Mouse (Mus musculus) MEL (cell line): ENCODE measurements around the gene Gfap. TPM values are rescaled to one million over a fixed set of nuclear protein-coding genes. Genes with fewer than 3 reads are reported as not detected.

ENCODE experiments used
- DNase-seq: peaks from one replicate; pipeline ENCODE4 v3.0.0; 2011; ENCODE audit warnings: low read depth, low spot score
- H3K27ac ChIP-seq: 2 replicates; pipeline ENCODE4 v1.5.1; 2012; ENCODE audit warnings: low read depth, mild to moderate bottlenecking, control low read depth, low read length, moderate library complexity; ENCODE audit not compliant: control insufficient read depth
- H3K27me3 ChIP-seq, 2 experiments: fragments of 150-350 bp in 1 of 2; sonication (generic) in 1 of 2; 2 replicates each; pipeline ENCODE4 v1.6.1; 2012; ENCODE audit warnings: low read length in 2 of 2, mild to moderate bottlenecking in 2 of 2, improper control_type of control experiment in 1 of 2, moderate library complexity in 1 of 2; ENCODE audit not compliant: insufficient read depth in 2 of 2, control insufficient read depth in 1 of 2
- H3K36me3 ChIP-seq, 2 experiments: 2 replicates each; pipeline ENCODE4 v1.6.1; 2012 to 2014; ENCODE audit warnings: low read length in 2 of 2, improper control_type of control experiment in 1 of 2, inconsistent platforms in 1 of 2, mild to moderate bottlenecking in 1 of 2; ENCODE audit not compliant: insufficient read depth in 2 of 2, control insufficient read depth in 1 of 2
- H3K4me1 ChIP-seq, 2 experiments: fragments of 150-350 bp in 1 of 2; sonication (generic) in 1 of 2; 2 replicates each; pipeline ENCODE4 v1.6.1; 2012; ENCODE audit warnings: low read length in 2 of 2, improper control_type of control experiment in 1 of 2, mild to moderate bottlenecking in 1 of 2; ENCODE audit not compliant: insufficient read depth in 2 of 2, control insufficient read depth in 1 of 2
- H3K4me3 ChIP-seq, 2 experiments: fragments of 150-350 bp in 1 of 2; sonication (generic) in 1 of 2; 2 replicates each; pipeline ENCODE4 v1.5.1; 2012; ENCODE audit warnings: low read depth in 2 of 2, low read length in 2 of 2, mild to moderate bottlenecking in 2 of 2, moderate library complexity in 2 of 2, control low read depth in 1 of 2, improper control_type of control experiment in 1 of 2; ENCODE audit not compliant: control insufficient read depth in 1 of 2, insufficient read depth in 1 of 2
- H3K79me2 ChIP-seq: 2 replicates; pipeline ENCODE4 v1.6.1; 2012; ENCODE audit warnings: mild to moderate bottlenecking, low read length, moderate library complexity; ENCODE audit not compliant: control insufficient read depth, poor library complexity, insufficient read depth
- H3K9ac ChIP-seq: 2 replicates; pipeline ENCODE4 v1.6.1; 2012; ENCODE audit warnings: low read depth, mild to moderate bottlenecking, control low read depth, low read length, moderate library complexity; ENCODE audit not compliant: control insufficient read depth, poor library complexity, severe bottlenecking
- H3K9me3 ChIP-seq: fragments of 150-350 bp; sonication (generic); replicated peaks from 2 replicates; pipeline ENCODE4 v1.6.1; 2012; ENCODE audit warnings: mild to moderate bottlenecking, low read length, improper control_type of control experiment, moderate library complexity; ENCODE audit not compliant: insufficient read depth
- CHD2 ChIP-seq: IDR thresholded peaks from 2 replicates; pipeline ENCODE4 v1.6.1; 2011; ENCODE audit warnings: low read length, improper control_type of control experiment
- CTCF ChIP-seq, 3 experiments: IDR thresholded peaks in 2 of 3; conservative IDR thresholded peaks in 1 of 3; 2 replicates each; pipeline ENCODE4 v1.5.1; 2011 to 2012; ENCODE audit warnings: low read length in 3 of 3, low read depth in 2 of 3, mild to moderate bottlenecking in 2 of 3, improper control_type of control experiment in 1 of 3, inconsistent platforms in 1 of 3, mixed read lengths in 1 of 3, moderate library complexity in 1 of 3; ENCODE audit not compliant: control insufficient read depth in 1 of 3, insufficient read depth in 1 of 3, poor library complexity in 1 of 3, severe bottlenecking in 1 of 3
- MAFK ChIP-seq: IDR thresholded peaks from 2 replicates; pipeline ENCODE4 v1.6.1; 2011; ENCODE audit warnings: low read depth, mild to moderate bottlenecking, low read length, improper control_type of control experiment, borderline replicate concordance
- MAX ChIP-seq: IDR thresholded peaks from 2 replicates; pipeline ENCODE4 v1.6.1; 2011; ENCODE audit warnings: low read length, improper control_type of control experiment
- MYC ChIP-seq: IDR thresholded peaks from 2 replicates; pipeline ENCODE4 v1.6.1; 2011; ENCODE audit warnings: low read depth, mild to moderate bottlenecking, low read length, improper control_type of control experiment, moderate library complexity
- NELFE ChIP-seq: IDR thresholded peaks from 2 replicates; pipeline ENCODE4 v1.6.1; 2011; ENCODE audit warnings: low read depth, low read length, improper control_type of control experiment
- NRF1 ChIP-seq: IDR thresholded peaks from 2 replicates; pipeline ENCODE4 v1.6.1; 2014; ENCODE audit warnings: low read depth, mild to moderate bottlenecking, inconsistent platforms, low read length, improper control_type of control experiment, moderate library complexity; ENCODE audit not compliant: poor library complexity, insufficient read depth, severe bottlenecking
- RAD21 ChIP-seq: IDR thresholded peaks from 2 replicates; pipeline ENCODE4 v1.6.1; 2011; ENCODE audit warnings: mild to moderate bottlenecking, low read depth, low read length, improper control_type of control experiment
- RCOR1 ChIP-seq: IDR thresholded peaks from 2 replicates; pipeline ENCODE4 v1.6.1; 2012; ENCODE audit warnings: low read depth, mild to moderate bottlenecking, inconsistent platforms, low read length, improper control_type of control experiment
- TAL1 ChIP-seq: IDR thresholded peaks from 2 replicates; pipeline ENCODE4 v1.6.1; 2012; ENCODE audit warnings: mild to moderate bottlenecking, inconsistent platforms, low read length, moderate library complexity, mixed read lengths
- USF1 ChIP-seq: IDR thresholded peaks from 2 replicates; pipeline ENCODE4 v1.6.1; 2014; ENCODE audit warnings: low read depth, mild to moderate bottlenecking, inconsistent platforms, low read length, improper control_type of control experiment, moderate library complexity
- USF2 ChIP-seq, 2 experiments: IDR thresholded peaks; 2 replicates each; pipeline ENCODE4 v1.6.1; 2011 to 2012; ENCODE audit warnings: improper control_type of control experiment in 2 of 2, low read length in 2 of 2, borderline replicate concordance in 1 of 2, inconsistent platforms in 1 of 2, low read depth in 1 of 2, mild to moderate bottlenecking in 1 of 2; ENCODE audit not compliant: insufficient read depth in 1 of 2
- polyA plus RNA-seq, 2 experiments: library from polyadenylated mRNA; stranded (reverse) in 1 of 2; unstranded in 1 of 2; fragments of >175 nt in 1 of 2; fragments of >200 nt in 1 of 2; gene quantifications; 2 replicates each; pipeline versions ENCODE4 v1.2.1 to v1.2.4; 2012; ENCODE audit warnings: low replicate concordance in 2 of 2, low read depth in 1 of 2; ENCODE audit not compliant: insufficient read length in 2 of 2, insufficient read depth in 1 of 2, missing spikeins in 1 of 2
- total RNA-seq: library from RNA; depleted of rRNA; stranded (reverse); fragments of 300-350 nt; gene quantifications from 2 replicates; pipeline ENCODE4 v1.2.3, GENCODE M21; 2012; rRNA removed

The Gfap gene
- total and polyA plus RNA-seq, 3 experiments: 2.0 to 2.5 TPM; not detected in 1

- Histone ChIP-seq H3K4me3 (no peak overlapping the region), H3K79me2 (no peaks in the 10 kb centered on the region), H3K27me3 (no peaks in the 10 kb centered on the region), H3K36me3 (peaks cover 0 to 6% of the 10 kb centered on the region in 2 experiments; a peak in 2 of 4 replicates), H3K27ac (no peak overlapping the region), H3K9me3 (no peaks in the 10 kb centered on the region), H3K4me1 (no peaks in the 10 kb centered on the region), H3K9ac (no peak overlapping the region)
- TF ChIP-seq NELFE (no peak), RCOR1 (no peak), MAFK (no peak), CHD2 (no peak), CTCF (IDR thresholded peaks at IDR 0.05 in 2 of 3, conservative IDR thresholded peaks at IDR 0.05 in 1 of 3; ENCODE audit: control insufficient read depth in 1 of 3, insufficient read depth in 1 of 3, low read depth in 2 of 3, low read length in 3 of 3, poor library complexity in 1 of 3, severe bottlenecking in 1 of 3) (no peak), USF2 (IDR thresholded peaks at IDR 0.05; ENCODE audit: borderline replicate concordance in 1 of 2, insufficient read depth in 1 of 2, low read depth in 1 of 2, low read length in 2 of 2) (no peak), RAD21 (no peak), NRF1 (no peak)
- DNase-seq: no peak
Measured at GRCm38 (mm10) chr11:102838126-102838525, 62.6 kb downstream of the Gfap start.

GRCm38 (mm10) chr11:102837385-102837784, 63.3 kb downstream of the Gfap start:
- H3K9me3 ChIP-seq: no peaks in the 10 kb centered on the region
- no peaks in the 10 kb centered on the region for H3K79me2 ChIP-seq

More at GRCm38 (mm10) chr11:102837385-102837784, 63.3 kb downstream of the Gfap start:
- no peak for DNase-seq
- H3K27ac ChIP-seq: no peak overlapping the region
- no peaks in the 10 kb centered on the region for H3K4me1 ChIP-seq
- no peak overlapping the region for H3K9ac ChIP-seq
- H3K36me3 ChIP-seq: peaks cover 0 to 2% of the 10 kb centered on the region in 2 experiments; a peak in 2 of 4 replicates
- no peak overlapping the region for H3K4me3 ChIP-seq
- H3K27me3 ChIP-seq: no peaks in the 10 kb centered on the region
- TF ChIP-seq MYC: no peak
- TF ChIP-seq TAL1: no peak
- no peak for TF ChIP-seq MAX
- TF ChIP-seq USF2 (IDR thresholded peaks at IDR 0.05; ENCODE audit: borderline replicate concordance in 1 of 2, insufficient read depth in 1 of 2, low read depth in 1 of 2, low read length in 2 of 2): no peak
- no peak for TF ChIP-seq USF1
- TF ChIP-seq, all 39 proteins: peak for 0

Other genes with a start within 250 kb of the Gfap start
- not detected in 2 replicates for gene Meioc, start 237.2 kb downstream of the Gfap start, total RNA-seq
- under 1 TPM in 1 of 2 experiments, not detected in 1; 0.06 TPM for gene Meioc, start 237.2 kb downstream of the Gfap start, polyA plus RNA-seq
- 35.2 and 41.7 TPM in 2 replicates for gene Ccdc43, start 203.1 kb downstream of the Gfap start, total RNA-seq
- 10 to 100 TPM in 1 of 2 experiments, not detected in 1; 39.3 TPM for gene Ccdc43, start 203.1 kb downstream of the Gfap start, polyA plus RNA-seq
- 0.08 and 0.13 TPM in 2 replicates for gene Adam11, start 139.5 kb downstream of the Gfap start, total RNA-seq
- gene Adam11, start 139.5 kb downstream of the Gfap start, polyA plus RNA-seq: under 1 TPM in 1 of 2 experiments, not detected in 1; 0.36 TPM
- gene Gjc1, start 81.2 kb downstream of the Gfap start, total RNA-seq: not detected in 2 replicates
- not detected for gene Gjc1, start 81.2 kb downstream of the Gfap start, polyA plus RNA-seq
- not detected in 2 replicates for gene Higd1b, start 65.1 kb downstream of the Gfap start, total RNA-seq
- gene Higd1b, start 65.1 kb downstream of the Gfap start, polyA plus RNA-seq: not detected
- gene Eftud2, start 19.9 kb downstream of the Gfap start, total RNA-seq: 261 and 266 TPM in 2 replicates
- gene Eftud2, start 19.9 kb downstream of the Gfap start, polyA plus RNA-seq: 1,000 to 10,000 TPM in 1 of 2 experiments, 100 to 1,000 TPM in 1; 424 to 1,215 TPM
- gene Ccdc103, start 19.7 kb downstream of the Gfap start, total RNA-seq: 1.6 and 2.1 TPM in 2 replicates
- 1 to 10 TPM in 1 of 2 experiments, not detected in 1; 1.4 TPM for gene Ccdc103, start 19.7 kb downstream of the Gfap start, polyA plus RNA-seq
- 0.08 TPM in 1 of 2 replicates, not detected in the other for gene Fam187a, start 15.7 kb downstream of the Gfap start, total RNA-seq
- under 1 TPM in 1 of 2 experiments, not detected in 1; 0.08 TPM for gene Fam187a, start 15.7 kb downstream of the Gfap start, polyA plus RNA-seq
- 36.1 and 40.8 TPM in 2 replicates for gene Kif18b, start 24.2 kb upstream of the Gfap start, total RNA-seq
- gene Kif18b, start 24.2 kb upstream of the Gfap start, polyA plus RNA-seq: 100 to 1,000 TPM in 1 of 2 experiments, 10 to 100 TPM in 1; 45.7 to 116 TPM
- gene C1ql1, start 45.8 kb upstream of the Gfap start, total RNA-seq: not detected in 2 replicates
- not detected for gene C1ql1, start 45.8 kb upstream of the Gfap start, polyA plus RNA-seq
- 70.5 and 85.1 TPM in 2 replicates for gene Nmt1, start 127.3 kb upstream of the Gfap start, total RNA-seq
- 100 to 1,000 TPM in 1 of 2 experiments, 10 to 100 TPM in 1; 29.8 to 147 TPM for gene Nmt1, start 127.3 kb upstream of the Gfap start, polyA plus RNA-seq
- 15.6 and 16.2 TPM in 2 replicates for gene Dcakd, start 127.4 kb upstream of the Gfap start, total RNA-seq
- gene Dcakd, start 127.4 kb upstream of the Gfap start, polyA plus RNA-seq: 100 to 1,000 TPM in 1 of 2 experiments, 10 to 100 TPM in 1; 82.3 to 112 TPM
- 1.7 and 2.0 TPM in 2 replicates for gene Plcd3, start 200.7 kb upstream of the Gfap start, total RNA-seq
- 1 to 10 TPM in 1 of 2 experiments, not detected in 1; 2.6 TPM for gene Plcd3, start 200.7 kb upstream of the Gfap start, polyA plus RNA-seq
- gene Acbd4, start 200.8 kb upstream of the Gfap start, total RNA-seq: 15.2 and 16.6 TPM in 2 replicates
- gene Acbd4, start 200.8 kb upstream of the Gfap start, polyA plus RNA-seq: 10 to 100 TPM in 1 of 2 experiments, not detected in 1; 18.3 TPM
- gene Hexim1, start 215.3 kb upstream of the Gfap start, total RNA-seq: 17.3 and 18.4 TPM in 2 replicates
- 10 to 100 TPM in 1 of 2 experiments, not detected in 1; 25.4 TPM for gene Hexim1, start 215.3 kb upstream of the Gfap start, polyA plus RNA-seq
- gene Hexim2, start 231.5 kb upstream of the Gfap start, total RNA-seq: 12.3 and 17.2 TPM in 2 replicates
- 10 to 100 TPM in 1 of 2 experiments, not detected in 1; 12.5 TPM for gene Hexim2, start 231.5 kb upstream of the Gfap start, polyA plus RNA-seq